Mouse (Mus musculus) liver, embryonic 13.5 days (tissue): Measurements from ENCODE around the gene Chrna5. TPM values are rescaled to one million over a fixed set of nuclear protein-coding genes. Genes with fewer than 3 reads are reported as not detected.

Experiments
- ATAC-seq: fragments of 200-750 bp; cut with Nextera tagmentation; 2 replicates; pipeline ENCODE4 v1.8.0; 2017; ENCODE audit warnings: low read depth, mild to moderate bottlenecking, moderate number of reproducible peaks, moderate library complexity
- DNase-seq: peaks from one replicate; pipeline ENCODE4 v3.0.0; 2022
- H3K27ac ChIP-seq: fragments of 300-500 bp; sonication (generic); 2 replicates; pipeline ENCODE4 v1.5.1; 2015; ENCODE audit warnings: moderate library complexity, mild to moderate bottlenecking, inconsistent platforms
- H3K27me3 ChIP-seq: fragments of 300-500 bp; sonication (generic); 2 replicates; pipeline ENCODE4 v1.6.1; 2015; ENCODE audit warnings: mild to moderate bottlenecking, inconsistent platforms
- H3K36me3 ChIP-seq: fragments of 300-500 bp; sonication (generic); 2 replicates; pipeline ENCODE4 v1.6.1; 2015; ENCODE audit warnings: mild to moderate bottlenecking, inconsistent platforms
- H3K4me1 ChIP-seq: fragments of 300-500 bp; sonication (generic); replicated peaks from 2 replicates; pipeline ENCODE4 v1.6.1; 2015; ENCODE audit warnings: inconsistent platforms
- H3K4me2 ChIP-seq: fragments of 300-500 bp; sonication (generic); 2 replicates; pipeline ENCODE4 v1.6.1; 2015; ENCODE audit warnings: inconsistent platforms, mild to moderate bottlenecking, moderate library complexity
- H3K4me3 ChIP-seq: fragments of 300-500 bp; sonication (generic); replicated peaks from 2 replicates; pipeline ENCODE4 v1.5.1; 2015; ENCODE audit warnings: mild to moderate bottlenecking, inconsistent platforms
- H3K9ac ChIP-seq: fragments of 300-500 bp; sonication (generic); 2 replicates; pipeline ENCODE4 v1.6.1; 2015; ENCODE audit warnings: mild to moderate bottlenecking, inconsistent platforms
- H3K9me3 ChIP-seq: fragments of 300-500 bp; sonication (generic); replicated peaks from 2 replicates; pipeline ENCODE4 v1.6.1; 2016; ENCODE audit warnings: inconsistent platforms
- WGBS: fragments of 180-500 bp; shearing (Covaris S2); methylation state at CpG from one replicate; pipeline ENCODE4 v1.1.7; 2015; ENCODE audit not compliant: insufficient replicate concordance; 5-methylcytosine and 5-hydroxymethylcytosine counted together
- polyA plus RNA-seq: library from polyadenylated mRNA; unstranded; fragments of >200 nt; fragmentation: Nextera tagmentation; extraction: Ambion mirVana; gene quantifications from 2 replicates; pipeline ENCODE4 v1.2.1, GENCODE M21; 2015

Chrna5 gene
- polyA plus RNA-seq, 1 experiment from 2014 or later: 0.03 TPM

DNA sequence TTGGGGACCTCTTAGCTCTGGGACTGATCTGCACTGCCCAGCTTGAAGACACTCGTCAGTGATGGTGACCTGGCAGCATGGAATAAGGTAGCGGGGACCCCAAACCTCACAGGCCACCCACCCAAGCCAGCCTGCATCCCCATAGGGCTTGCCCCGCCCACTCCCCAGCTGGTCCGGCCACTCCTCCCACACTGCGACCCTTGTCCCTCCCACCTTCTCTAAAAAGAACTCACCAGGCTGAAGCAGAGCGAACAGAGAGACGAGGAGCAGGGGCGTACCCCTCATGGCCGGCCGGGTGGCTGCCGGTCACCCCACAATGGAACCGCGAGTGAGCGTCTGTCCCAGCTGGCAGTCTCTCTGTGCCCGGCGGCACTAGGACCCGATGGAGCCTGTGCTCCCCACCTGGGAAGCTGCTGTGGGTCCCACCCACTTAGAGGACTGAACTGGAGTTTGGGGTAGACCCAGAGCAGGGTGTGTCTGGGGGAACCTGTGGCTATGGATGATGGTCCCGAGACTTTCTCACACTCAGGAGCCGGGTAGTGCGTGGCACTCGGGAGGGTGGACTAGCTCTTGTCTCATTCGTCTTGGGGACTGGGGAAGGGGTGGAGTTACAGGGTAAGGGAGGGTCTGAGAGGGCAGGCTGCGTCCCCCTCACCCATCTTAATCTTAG, 67.7 kb downstream of the Chrna5 start, which contains the start of gene Chrnb4:
Gene Chrnb4, minus strand, starts transcription at position 569 of the 670 bp plus-strand sequence.
- Histone ChIP-seq H3K9me3 (no peaks in the 10 kb centered on the region), H3K27me3 (peaks cover 23% of the 10 kb centered on the region), H3K4me2 (peak within 1 kb of the TSS; percentile 62), H3K27ac (no peak within 1 kb of the TSS), H3K4me1 (peaks cover 6% of the 10 kb centered on the region; the same call in 1 of the 2 replicates), H3K36me3 (no peaks in the 10 kb centered on the region), H3K4me3 (peak within 1 kb of the TSS; percentile 40), H3K9ac (no peak within 1 kb of the TSS)
- ATAC-seq: 0 out of 2 replicates have a peak, but pooled peaks have one; percentile 20
- WGBS: 1% methylated on average over 23 of the region's 23 CpGs
- DNase-seq: no peak

DNA sequence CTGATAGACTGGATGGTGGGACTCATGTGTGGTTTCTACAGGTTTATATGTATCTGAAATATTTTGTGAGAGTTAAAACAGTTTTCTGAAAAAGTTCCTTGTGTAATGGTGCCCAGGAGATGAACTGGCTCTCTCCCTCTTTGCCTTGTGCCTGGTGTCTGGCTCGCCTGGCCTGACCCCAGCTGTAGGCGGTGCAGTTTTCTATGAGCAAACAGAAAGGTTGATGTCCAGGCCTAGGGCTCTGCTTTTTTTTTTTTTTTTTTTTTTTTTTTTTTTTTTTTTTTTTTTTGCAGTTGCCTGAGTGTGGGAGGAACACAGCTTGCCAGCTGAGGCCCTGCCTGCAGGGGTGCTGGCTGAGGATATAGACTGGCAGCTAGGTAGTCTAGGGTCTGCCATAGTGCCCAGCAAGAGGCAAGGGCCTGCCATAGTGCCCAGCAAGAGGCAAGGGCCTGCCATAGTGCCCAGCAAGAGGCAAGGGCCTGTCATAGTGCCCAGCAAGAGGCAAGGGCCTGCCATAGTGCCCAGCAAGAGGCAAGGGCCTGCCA, 74.8 kb downstream of the Chrna5 start:
- Histone ChIP-seq H3K36me3 (no peaks in the 10 kb centered on the region), H3K27me3 (no peaks in the 10 kb centered on the region), H3K27ac (no peak overlapping the region), H3K9ac (no peak overlapping the region), H3K4me1 (no peaks in the 10 kb centered on the region), H3K4me2 (no peak overlapping the region), H3K9me3 (no peaks in the 10 kb centered on the region), H3K4me3 (no peak overlapping the region)
- ATAC-seq (no peak), DNase-seq (no peak)
- 63% methylated on average over 2 of the region's 2 CpGs for WGBS

Other genes starting within 250 kb of the Chrna5 start
- 118 and 128 TPM in 2 replicates for gene Wdr61, start 246.4 kb upstream of the Chrna5 start, polyA plus RNA-seq
- gene Crabp1, start 216.1 kb upstream of the Chrna5 start, polyA plus RNA-seq: 3.2 and 3.8 TPM in 2 replicates
- gene Ireb2, start 117.1 kb upstream of the Chrna5 start, polyA plus RNA-seq: 8.9 and 13.4 TPM in 2 replicates
- 1.5 and 2.0 TPM in 2 replicates for gene Hykk, start 63.6 kb upstream of the Chrna5 start, polyA plus RNA-seq
- gene Psma4, start 30.1 kb upstream of the Chrna5 start, polyA plus RNA-seq: 203 and 226 TPM in 2 replicates
- gene AY074887, start 29.9 kb upstream of the Chrna5 start, polyA plus RNA-seq: 0.44 and 0.64 TPM in 2 replicates
- 0.05 TPM in 2 replicates for gene Chrna3, start 45.7 kb downstream of the Chrna5 start, polyA plus RNA-seq
- 0.03 TPM in 1 of 2 replicates, not detected in the other for gene Chrnb4, start 67.9 kb downstream of the Chrna5 start, polyA plus RNA-seq
- gene Ube2q2, start 168.0 kb downstream of the Chrna5 start, polyA plus RNA-seq: 15.6 and 18.2 TPM in 2 replicates
- 24.6 and 29.0 TPM in 2 replicates for gene Fbxo22, start 228.0 kb downstream of the Chrna5 start, polyA plus RNA-seq